Mouse (Mus musculus): ENCODE measurements around the gene Vmn2r99.

Vmn2r99 gene

DNA sequence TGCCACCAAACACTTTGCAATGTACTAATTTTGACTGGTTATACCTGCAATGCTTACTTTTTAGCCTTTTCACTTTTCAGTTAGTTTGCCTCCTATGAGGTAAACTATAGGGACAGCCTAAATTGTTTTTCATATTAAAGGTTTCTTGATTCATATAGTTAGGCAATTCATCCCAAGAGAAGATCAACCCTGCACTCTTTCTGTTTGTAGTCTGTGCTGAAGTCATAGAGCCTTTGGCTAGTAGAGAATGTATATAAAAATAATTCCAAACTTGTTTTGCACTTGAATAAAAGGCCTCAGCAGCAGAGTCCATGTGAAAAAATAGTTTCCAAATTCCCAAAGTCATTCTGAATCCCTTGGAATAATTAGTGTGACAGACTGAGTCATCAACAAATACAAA lies at the start of gene Vmn2r99:
Gene Vmn2r99, plus strand, starts transcription at position 301 of the 400 bp plus-strand sequence.
- no peak for DNase-seq (ENCODE audit: low spot score in 2 of 2)

DNA sequence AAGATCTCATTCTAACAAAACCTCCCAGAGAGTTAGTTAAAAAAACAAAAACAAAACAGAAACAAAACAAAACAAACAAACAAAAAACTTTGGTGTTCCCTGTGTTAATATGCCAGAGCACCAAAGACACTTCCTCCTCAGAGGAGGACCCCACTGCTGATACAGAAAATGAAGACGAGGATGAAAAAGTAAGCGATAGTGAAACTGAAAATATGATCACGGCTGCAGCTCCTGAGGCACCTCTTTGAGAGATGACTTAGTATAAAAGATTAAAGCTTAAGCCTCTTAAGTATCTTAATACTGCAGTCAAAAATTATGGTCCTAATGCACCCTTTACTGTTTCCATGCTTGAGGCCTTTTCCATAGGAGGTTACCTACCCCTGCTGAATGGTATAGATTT lies 75.9 kb downstream of the Vmn2r99 start:
- DNase-seq (ENCODE audit: low spot score in 2 of 2), result no peak

DNA sequence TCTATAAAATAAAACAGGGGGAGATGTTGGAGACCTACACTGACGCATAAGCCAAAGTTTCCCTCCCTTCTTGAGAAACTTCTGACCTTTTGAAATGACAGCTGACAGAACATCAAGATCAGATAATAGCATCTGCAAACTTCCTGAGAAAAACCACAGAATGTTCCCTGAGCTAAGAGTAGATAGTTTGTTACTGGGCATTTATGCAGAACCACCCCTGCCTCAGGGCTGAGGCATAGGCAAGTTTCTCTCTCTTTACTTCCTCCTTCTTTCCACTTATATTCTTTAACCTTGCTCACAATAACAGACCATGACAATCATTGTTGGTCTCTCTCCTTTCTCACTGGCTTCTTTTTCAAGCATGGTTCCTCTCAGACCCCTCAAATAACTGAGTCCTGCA lies 83.2 kb downstream of the Vmn2r99 start:
- no peak for DNase-seq (ENCODE audit: low spot score in 2 of 2)
